Mouse (Mus musculus): ENCODE data around the gene St6galnac4. TPM values are rescaled to one million over a fixed set of nuclear protein-coding genes. Genes with fewer than 3 reads are reported as not detected.

Gene St6galnac4
- total and polyA plus RNA-seq, 2 experiments from 2014 or later, result 31.3 to 35.5 TPM

- Histone ChIP-seq H3K9ac (no peak overlapping the region), H3K9me3 (ENCODE audit: low read length) (no peaks in the 10 kb centered on the region), H3K4me3 (ENCODE audit: low read depth, low read length) (no peak overlapping the region), H3K27me3 (ENCODE audit: insufficient read depth, low read length) (peaks cover 3% of the 10 kb centered on the region; the same call in 1 of the 2 replicates), H3K27ac (ENCODE audit: low read depth, low read length) (no peak overlapping the region), H3K4me2 (ENCODE audit: low read depth) (no peak overlapping the region), H3K36me3 (ENCODE audit: insufficient read depth) (peaks cover 8% of the 10 kb centered on the region; the same call in 1 of the 2 replicates), H3K4me1 (ENCODE audit: insufficient read depth) (peaks cover 4% of the 10 kb centered on the region)
- WGBS, result 87% methylated on average over 9 of the region's 9 CpGs
- ATAC-seq (no peak), DNase-seq (no peak)
- no peak for TF ChIP-seq CTCF (IDR thresholded peaks at IDR 0.05; ENCODE audit: low read depth)
Observed at GRCm38 (mm10) chr2:32576532-32576931, 10.4 kb upstream of the St6galnac4 start.

- Histone ChIP-seq H3K4me3 (ENCODE audit: low read depth, low read length) (no peak overlapping the region), H3K9me3 (ENCODE audit: low read length) (no peaks in the 10 kb centered on the region), H3K27me3 (ENCODE audit: insufficient read depth, low read length) (peaks cover 3% of the 10 kb centered on the region; the same call in 1 of the 2 replicates), H3K36me3 (ENCODE audit: insufficient read depth) (peaks cover 2% of the 10 kb centered on the region; the same call in 1 of the 2 replicates), H3K27ac (ENCODE audit: low read depth, low read length) (no peak overlapping the region), H3K4me2 (ENCODE audit: low read depth) (no peak overlapping the region), H3K4me1 (ENCODE audit: insufficient read depth) (0 out of 2 replicates have a peak, but pooled peaks cover 3% of the 10 kb centered on the region), H3K9ac (no peak overlapping the region)
- no peak for TF ChIP-seq CTCF (IDR thresholded peaks at IDR 0.05; ENCODE audit: low read depth)
- WGBS, result 43% methylated on average over 25 of the region's 30 CpGs
- no peak for DNase-seq
- ATAC-seq, result no peak
Observed at GRCm38 (mm10) chr2:32578146-32579046, 8.5 kb upstream of the St6galnac4 start.

- H3K4me3 ChIP-seq (ENCODE audit: low read depth, low read length), result peak overlapping the region; percentile 30
- no peak overlapping the region for H3K27ac ChIP-seq (ENCODE audit: low read depth, low read length)
- peak; percentile 34 for TF ChIP-seq CTCF (IDR thresholded peaks at IDR 0.05; ENCODE audit: low read depth)
Observed at GRCm38 (mm10) chr2:32581450-32582095, 5.3 kb upstream of the St6galnac4 start.

GRCm38 (mm10) chr2:32582830-32583799 is 3.8 kb upstream of the St6galnac4 start:
- TF ChIP-seq CTCF (IDR thresholded peaks at IDR 0.05; ENCODE audit: low read depth), result peak; percentile 98
- Histone ChIP-seq H3K4me1 (ENCODE audit: insufficient read depth) (peaks cover 7% of the 10 kb centered on the region), H3K36me3 (ENCODE audit: insufficient read depth) (no peaks in the 10 kb centered on the region), H3K4me2 (ENCODE audit: low read depth) (peak overlapping the region; percentile 61), H3K27me3 (ENCODE audit: insufficient read depth, low read length) (peaks cover 3% of the 10 kb centered on the region; the same call in 1 of the 2 replicates), H3K9me3 (ENCODE audit: low read length) (no peaks in the 10 kb centered on the region), H3K4me3 (ENCODE audit: low read depth, low read length) (peak overlapping the region; percentile 33), H3K27ac (ENCODE audit: low read depth, low read length) (no peak overlapping the region; the same call in 1 of the 2 replicates), H3K9ac (peak overlapping the region; percentile 40; the same call in 1 of the 2 replicates)
- DNase-seq (peak; percentile 90), ATAC-seq (peak; percentile 77)
- WGBS, result 12% methylated on average over 37 of the region's 37 CpGs

More at GRCm38 (mm10) chr2:32581450-32582095, 5.3 kb upstream of the St6galnac4 start:
- ATAC-seq (peak; percentile 81), DNase-seq (peak; percentile 89)
- H3K4me1 ChIP-seq (ENCODE audit: insufficient read depth), result 0 out of 2 replicates have a peak, but pooled peaks cover 3% of the 10 kb centered on the region
- no peaks in the 10 kb centered on the region for H3K36me3 ChIP-seq (ENCODE audit: insufficient read depth)
- peaks cover 3% of the 10 kb centered on the region; the same call in 1 of the 2 replicates for H3K27me3 ChIP-seq (ENCODE audit: insufficient read depth, low read length)
- H3K9me3 ChIP-seq (ENCODE audit: low read length), result no peaks in the 10 kb centered on the region
- no peak overlapping the region for H3K9ac ChIP-seq
- H3K4me2 ChIP-seq (ENCODE audit: low read depth), result peak overlapping the region; percentile 41
- WGBS, result 34% methylated on average over 19 of the region's 19 CpGs

- Histone ChIP-seq H3K27me3 (ENCODE audit: insufficient read depth, low read length) (no peaks in the 10 kb centered on the region), H3K9ac (no peak overlapping the region), H3K4me2 (ENCODE audit: low read depth) (no peak overlapping the region), H3K4me1 (ENCODE audit: insufficient read depth) (peaks cover 12% of the 10 kb centered on the region), H3K27ac (ENCODE audit: low read depth, low read length) (no peak overlapping the region), H3K4me3 (ENCODE audit: low read depth, low read length) (no peak overlapping the region), H3K36me3 (ENCODE audit: insufficient read depth) (no peaks in the 10 kb centered on the region), H3K9me3 (ENCODE audit: low read length) (no peaks in the 10 kb centered on the region)
- no peak for ATAC-seq
- TF ChIP-seq CTCF (IDR thresholded peaks at IDR 0.05; ENCODE audit: low read depth), result no peak
- no peak for DNase-seq
- 87% methylated on average over 7 of the region's 7 CpGs for WGBS
Observed at GRCm38 (mm10) chr2:32585149-32585714, 1.7 kb upstream of the St6galnac4 start.
